Mouse (Mus musculus) cerebellum, adult 2 months (tissue): Measurements from ENCODE around the gene Prrg2.

Experiments used
- CTCF ChIP-seq: fragments of 200-500 bp; IDR thresholded peaks from 2 replicates; pipeline ENCODE4 v1.5.1; 2011; ENCODE audit warnings: low read depth, mild to moderate bottlenecking, control low read depth, low read length, moderate library complexity, borderline replicate concordance; ENCODE audit not compliant: insufficient read depth
- POLR2A ChIP-seq: fragments of 200-500 bp; IDR thresholded peaks from 2 replicates; pipeline ENCODE4 v1.6.1; 2011; ENCODE audit warnings: low read length, control low read depth, borderline replicate concordance; ENCODE audit not compliant: insufficient read depth

DNA sequence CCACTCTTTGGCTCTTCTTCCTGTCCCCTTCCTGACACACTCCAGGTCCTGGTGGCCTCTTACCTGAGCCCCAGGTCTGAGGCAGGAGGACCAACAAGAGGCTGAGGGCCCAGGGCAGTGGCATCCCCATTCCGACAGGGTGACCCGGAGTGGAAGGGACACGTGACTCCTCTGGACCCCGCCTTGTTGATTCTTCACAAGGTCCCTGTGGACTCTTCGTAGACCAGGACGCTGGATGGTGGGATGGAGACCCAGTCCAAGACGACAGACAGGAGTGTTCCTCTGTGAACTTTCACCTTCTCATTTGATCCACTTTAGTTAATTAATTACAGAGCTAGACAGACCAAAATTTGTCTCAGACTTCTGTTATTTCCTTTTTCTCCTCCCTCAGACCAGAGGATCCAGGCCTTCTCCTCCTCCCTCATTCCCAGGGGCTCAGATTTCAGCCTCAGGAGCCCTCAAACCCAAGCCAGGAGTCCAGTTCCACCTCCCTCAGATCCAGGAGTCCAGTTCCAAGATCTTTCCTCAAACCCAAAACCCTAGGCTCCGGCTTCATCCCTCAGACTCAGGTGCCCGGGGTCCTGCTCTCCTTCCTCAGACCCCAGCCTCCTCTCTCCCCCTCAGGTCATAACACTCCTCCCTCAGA, 40.6 kb upstream of the Prrg2 start:
- TF ChIP-seq POLR2A = no peak
- no peak for TF ChIP-seq CTCF
